Mouse (Mus musculus): ENCODE measurements around the gene Gucy2c.

Gene Gucy2c

GRCm38 (mm10) chr6:136660831-136661705, 120.5 kb downstream of the Gucy2c start:
- DNase-seq (ENCODE audit: low spot score) = no peak

- DNase-seq (ENCODE audit: low spot score) = no peak
These were observed 122.3 kb downstream of the Gucy2c start for GRCm38 (mm10) chr6:136659226-136659625.

DNA sequence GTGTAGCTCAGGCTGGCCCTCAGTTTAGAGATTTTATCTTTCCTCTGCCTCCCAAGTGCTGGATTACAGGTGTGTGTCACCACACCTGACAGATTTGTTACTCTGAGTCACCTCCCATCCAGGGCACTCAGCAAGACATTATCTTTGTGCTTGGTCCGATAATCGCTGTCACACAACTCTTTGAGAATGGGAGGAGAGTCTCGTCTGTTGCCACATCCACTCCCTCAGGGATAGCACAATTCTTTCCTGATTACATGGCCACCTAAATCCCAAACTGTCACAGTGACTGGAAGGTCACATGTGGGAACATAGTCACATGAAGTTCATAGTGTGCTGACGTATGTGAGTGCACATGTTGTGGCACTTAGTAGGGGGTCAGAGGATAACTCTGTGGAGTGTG, 123.3 kb downstream of the Gucy2c start:
- no peak for DNase-seq (ENCODE audit: low spot score)

DNA sequence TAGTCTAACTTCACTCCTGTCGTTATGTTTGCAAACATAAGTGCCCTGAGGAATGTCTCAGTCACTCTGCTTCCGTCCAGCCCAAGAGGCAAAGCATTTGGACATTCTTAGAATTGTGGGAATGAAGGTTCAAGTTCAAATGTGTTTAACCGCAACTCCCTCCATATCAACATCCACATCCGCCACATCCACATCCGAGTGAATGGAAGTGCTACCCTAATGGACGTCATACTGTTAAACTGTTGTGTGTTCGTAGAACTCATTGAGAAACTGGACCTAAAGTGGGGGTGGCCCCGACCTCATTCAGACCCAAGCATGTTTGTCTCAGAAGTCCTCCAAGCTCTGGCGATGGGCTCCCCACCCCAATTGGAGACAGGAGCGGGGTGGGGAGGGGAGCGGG, 125.8 kb downstream of the Gucy2c start:
- no peak for DNase-seq (ENCODE audit: low spot score)

DNA sequence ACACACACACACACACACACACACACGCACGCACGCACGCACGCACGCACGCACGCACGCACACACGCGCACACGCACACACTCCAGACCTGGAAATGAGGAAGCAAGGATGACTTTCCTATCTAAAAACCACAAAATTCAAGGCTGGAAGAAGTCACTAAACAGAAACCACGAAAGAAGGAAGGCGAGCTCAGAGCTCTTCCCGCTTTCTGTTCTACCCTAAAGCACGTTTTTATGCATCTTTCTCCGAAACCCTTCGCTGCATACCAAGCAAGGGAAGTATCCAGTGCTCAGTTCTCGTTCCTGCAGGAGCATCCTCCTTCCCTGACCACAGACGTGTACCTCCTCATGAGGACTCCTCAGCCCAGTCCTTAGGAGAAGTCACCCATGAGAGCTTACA, 127.1 kb downstream of the Gucy2c start:
- DNase-seq (ENCODE audit: low spot score) = no peak

DNA sequence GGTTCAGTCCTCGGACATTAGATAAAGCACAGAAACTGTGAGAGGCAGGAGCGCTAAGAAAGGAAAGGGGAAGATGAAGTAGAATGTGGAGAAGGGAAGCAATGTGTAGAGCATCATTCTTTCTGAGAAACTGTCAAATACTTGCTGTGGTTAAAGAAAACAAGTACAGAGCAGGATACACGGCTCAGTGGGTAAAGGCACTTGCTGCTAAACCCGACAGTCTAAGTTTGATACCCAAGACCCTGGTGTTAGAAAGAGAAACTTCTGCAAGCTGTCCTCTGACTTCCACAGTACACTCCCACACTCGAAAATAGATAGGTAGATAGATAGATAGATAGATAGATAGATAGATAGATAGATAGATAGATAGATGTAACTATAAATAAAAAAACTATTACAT, 128.2 kb downstream of the Gucy2c start:
- no peak for DNase-seq (ENCODE audit: low spot score)

- DNase-seq (ENCODE audit: low spot score) = no peak
These were observed 130.9 kb downstream of the Gucy2c start for GRCm38 (mm10) chr6:136650664-136651063.

GRCm38 (mm10) chr6:136647455-136647861, 134.1 kb downstream of the Gucy2c start:
- DNase-seq (ENCODE audit: low spot score) = no peak
